Mouse (Mus musculus): ENCODE measurements around the gene Zfp937. TPM values are rescaled to one million over a fixed set of nuclear protein-coding genes. Genes with fewer than 3 reads are reported as not detected.
"Not testable (repeated sequence)": the region's sequence is repeated elsewhere in the genome, so short reads cannot be mapped to it uniquely, and the experiment has no call there.

The Zfp937 gene
- polyA plus RNA-seq (2012; ENCODE audit: insufficient read depth, insufficient read length, low replicate concordance, missing spikeins) = not detected in 2 replicates

DNA sequence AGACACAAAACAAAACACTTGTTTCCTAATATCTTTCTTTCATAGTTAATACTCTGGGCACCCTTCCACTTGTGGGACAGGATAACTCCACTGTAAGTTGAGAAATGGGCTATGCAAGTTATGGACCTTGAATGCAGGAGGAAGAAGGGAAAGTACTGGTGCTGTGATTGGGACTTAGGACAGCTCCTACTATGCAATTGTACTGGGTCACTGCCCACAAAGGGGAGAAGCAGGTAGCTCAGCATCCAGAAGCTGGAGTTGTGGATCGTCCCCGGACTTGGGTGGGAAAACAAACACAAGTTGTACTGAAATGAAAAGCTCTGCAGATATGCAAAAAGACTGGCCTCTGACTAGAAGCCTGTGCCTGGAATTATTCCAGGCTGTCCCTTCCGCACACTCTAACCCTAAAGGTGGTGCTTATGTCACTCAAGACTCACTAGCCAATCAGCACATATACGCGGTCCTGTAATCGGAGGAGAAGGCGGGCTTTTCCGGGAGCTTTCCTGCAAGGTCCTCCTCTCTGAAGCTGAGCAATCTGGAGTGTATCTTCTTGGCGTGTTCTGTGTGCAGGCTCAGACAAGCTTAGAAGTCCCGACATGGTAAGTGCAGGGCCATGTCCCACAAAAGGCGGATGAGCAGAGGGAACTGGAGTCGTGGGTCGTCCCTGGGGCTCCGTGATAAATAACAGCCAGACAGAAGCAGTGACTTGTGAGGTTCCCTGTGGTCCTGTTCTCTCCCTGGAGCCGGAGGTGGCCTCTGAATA lies at the start of gene Zfp937:
Zfp937 (plus strand) TSS at position 474 of the 763 bp plus-strand sequence.
- H3K4me3 ChIP-seq (ENCODE audit: insufficient read depth, low read depth, low read length) = peak within 1 kb of the TSS; percentile 53
- H3K27ac ChIP-seq (ENCODE audit: insufficient read depth, low read depth, low read length); H3K4me1 ChIP-seq (ENCODE audit: control insufficient read depth, insufficient read depth, low read length): not testable (repeated sequence)
- WGBS = under 1% methylated on average over 15 of the region's 15 CpGs

DNA sequence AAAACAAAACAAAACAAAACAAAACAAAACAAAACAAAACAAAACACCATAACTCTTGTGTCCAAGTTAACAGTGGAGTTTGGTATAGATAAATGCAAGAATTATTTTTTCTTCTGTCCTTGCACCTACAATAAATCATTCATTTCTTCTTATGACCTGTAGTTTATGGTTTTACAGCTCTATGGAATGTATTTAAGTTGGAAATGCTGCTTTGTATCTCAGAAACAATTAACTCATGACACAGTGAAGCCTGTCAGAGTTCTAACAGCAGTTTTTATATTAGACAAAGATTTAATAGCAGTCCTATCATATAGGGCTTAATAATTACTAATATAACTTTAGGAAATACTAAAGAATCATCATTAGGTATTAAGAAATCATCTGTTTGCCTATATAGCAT lies 44.0 kb upstream of the Zfp937 start:
- Histone ChIP-seq H3K4me3 (ENCODE audit: insufficient read depth, low read depth, low read length) (no peak overlapping the region), H3K27ac (ENCODE audit: insufficient read depth, low read depth, low read length) (no peak overlapping the region), H3K4me1 (ENCODE audit: control insufficient read depth, insufficient read depth, low read length) (no peaks in the 10 kb centered on the region)
- TF ChIP-seq POLR2A (IDR thresholded peaks at IDR 0.05; ENCODE audit: insufficient read depth, low read depth, low read length) = no peak
- no peak for TF ChIP-seq CTCF (IDR thresholded peaks at IDR 0.05; ENCODE audit: insufficient read depth, low read depth, low read length)

DNA sequence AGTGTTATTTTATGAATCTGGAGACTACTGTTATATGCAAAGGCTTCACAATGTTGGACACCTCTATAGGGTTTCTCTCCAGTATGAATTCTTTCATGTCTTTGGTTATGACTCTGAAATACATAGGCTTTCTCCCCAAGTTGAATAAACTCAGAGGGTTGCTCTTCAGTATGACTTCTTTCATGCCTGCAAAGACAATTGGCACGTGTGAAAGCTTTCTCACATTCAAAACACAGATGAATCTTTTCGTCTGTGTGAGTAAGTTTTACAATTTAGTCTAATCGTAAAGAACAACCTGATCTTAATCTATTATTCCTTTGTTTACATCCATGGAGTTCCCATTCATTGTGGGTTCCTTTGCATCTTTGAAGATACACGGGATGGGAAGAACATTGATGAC lies 38.3 kb upstream of the Zfp937 start, which contains the start of gene Gm10770:
Gm10770 (minus strand) TSS at position 101 of the 400 bp plus-strand sequence.
- H3K27ac ChIP-seq (ENCODE audit: insufficient read depth, low read depth, low read length); H3K4me3 ChIP-seq (ENCODE audit: insufficient read depth, low read depth, low read length); H3K4me1 ChIP-seq (ENCODE audit: control insufficient read depth, insufficient read depth, low read length): not testable (repeated sequence)
- 78% methylated on average over 4 of the region's 4 CpGs for WGBS

DNA sequence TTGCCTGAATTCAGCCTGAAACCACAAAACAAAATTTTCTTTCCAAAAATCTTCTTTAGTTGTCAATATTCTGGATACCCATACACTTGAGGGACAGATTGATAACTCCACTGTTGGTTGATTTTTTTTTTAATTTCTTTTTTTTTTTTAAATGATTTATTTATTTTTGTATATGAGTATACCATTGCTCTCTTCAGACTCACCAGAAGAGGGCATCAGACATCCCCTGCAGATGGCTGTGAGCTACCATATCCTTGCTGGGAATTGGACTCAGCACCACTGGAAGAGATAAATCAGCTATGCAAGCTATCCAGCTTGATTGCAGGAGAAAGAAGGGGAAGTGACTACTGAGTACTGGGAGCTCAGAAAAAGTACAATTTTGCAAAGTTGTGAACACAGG lies 36.8 kb upstream of the Zfp937 start:
- H3K4me3 ChIP-seq (ENCODE audit: insufficient read depth, low read depth, low read length); H3K27ac ChIP-seq (ENCODE audit: insufficient read depth, low read depth, low read length); H3K4me1 ChIP-seq (ENCODE audit: control insufficient read depth, insufficient read depth, low read length): not testable (repeated sequence)

DNA sequence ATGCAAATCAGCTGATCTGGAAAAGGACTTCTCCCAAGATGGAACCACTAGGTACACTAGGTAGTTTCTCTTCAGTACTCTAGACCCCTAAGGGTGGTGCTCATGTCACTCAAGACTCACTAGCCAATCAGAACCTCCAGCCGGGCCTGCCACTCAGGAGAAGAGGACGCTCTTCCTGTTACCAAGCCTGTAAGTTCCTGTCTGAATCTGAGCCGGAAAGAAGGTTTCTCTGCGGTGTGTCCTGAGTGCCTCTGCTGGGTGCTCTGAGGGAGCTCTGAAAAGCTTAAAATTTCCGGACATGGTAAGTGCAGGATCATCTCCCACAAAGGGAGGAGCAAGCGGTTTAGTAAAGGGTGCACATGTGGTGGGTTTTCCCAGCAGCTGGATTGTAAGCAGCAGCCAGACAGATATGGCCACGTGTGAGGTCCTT lies 36.3 kb upstream of the Zfp937 start, which contains the start of gene Gm14139:
Gm14139 (plus strand) TSS at position 186 of the 430 bp plus-strand sequence.
- H3K4me3 ChIP-seq (ENCODE audit: insufficient read depth, low read depth, low read length); H3K4me1 ChIP-seq (ENCODE audit: control insufficient read depth, insufficient read depth, low read length): not testable (repeated sequence)
- WGBS = 82% methylated on average over 7 of the region's 7 CpGs

DNA sequence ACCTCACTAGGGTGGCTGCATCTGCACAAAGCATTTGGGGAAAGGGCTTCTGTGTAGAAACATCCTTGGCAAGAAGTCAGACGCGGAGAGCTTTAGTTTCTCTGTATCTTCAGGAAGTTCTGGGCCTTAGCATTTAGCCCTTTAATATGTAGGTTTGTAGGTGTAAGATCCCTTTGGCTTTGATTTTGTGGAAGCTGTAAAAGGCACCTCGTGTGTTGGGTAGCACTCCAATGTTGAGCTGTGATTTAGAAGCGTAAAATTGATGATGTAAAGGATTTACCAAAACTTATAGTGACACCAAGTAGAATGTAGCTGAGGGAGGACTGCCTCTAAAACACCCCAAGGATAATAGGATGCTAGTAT lies 471 bp downstream of the Zfp937 start:
- WGBS = 11% methylated on average over 4 of the region's 4 CpGs
- H3K4me1 ChIP-seq (ENCODE audit: control insufficient read depth, insufficient read depth, low read length); H3K27ac ChIP-seq (ENCODE audit: insufficient read depth, low read depth, low read length): not testable (repeated sequence)
- H3K4me3 ChIP-seq (ENCODE audit: insufficient read depth, low read depth, low read length) = peak overlapping the region; percentile 53

More for the DNA sequence above, 36.3 kb upstream of the Zfp937 start, which contains the start of gene Gm14139:
- not testable (repeated sequence) for H3K27ac ChIP-seq (ENCODE audit: insufficient read depth, low read depth, low read length)

DNA sequence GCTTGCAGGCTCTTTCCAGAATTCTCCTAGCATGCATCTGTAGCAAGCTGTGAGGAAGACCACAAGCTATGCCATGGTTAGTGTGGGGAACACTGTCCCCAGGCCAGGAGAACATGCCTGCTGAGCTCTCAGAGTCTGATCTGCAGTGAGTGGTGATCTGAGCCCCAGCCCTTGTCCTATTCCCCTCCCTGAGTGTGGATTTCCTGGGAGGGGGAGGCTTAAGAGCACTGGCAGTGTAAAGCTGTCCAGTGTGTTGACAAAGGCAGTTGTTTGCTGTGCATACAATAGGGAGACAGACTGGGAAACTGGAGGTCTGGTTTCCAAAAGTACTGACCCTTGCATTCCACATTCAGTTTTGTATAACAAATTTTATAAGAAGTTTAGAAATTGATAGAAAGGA lies 5.4 kb downstream of the Zfp937 start:
- H3K4me3 ChIP-seq (ENCODE audit: insufficient read depth, low read depth, low read length); H3K27ac ChIP-seq (ENCODE audit: insufficient read depth, low read depth, low read length); H3K4me1 ChIP-seq (ENCODE audit: control insufficient read depth, insufficient read depth, low read length): not testable (repeated sequence)

DNA sequence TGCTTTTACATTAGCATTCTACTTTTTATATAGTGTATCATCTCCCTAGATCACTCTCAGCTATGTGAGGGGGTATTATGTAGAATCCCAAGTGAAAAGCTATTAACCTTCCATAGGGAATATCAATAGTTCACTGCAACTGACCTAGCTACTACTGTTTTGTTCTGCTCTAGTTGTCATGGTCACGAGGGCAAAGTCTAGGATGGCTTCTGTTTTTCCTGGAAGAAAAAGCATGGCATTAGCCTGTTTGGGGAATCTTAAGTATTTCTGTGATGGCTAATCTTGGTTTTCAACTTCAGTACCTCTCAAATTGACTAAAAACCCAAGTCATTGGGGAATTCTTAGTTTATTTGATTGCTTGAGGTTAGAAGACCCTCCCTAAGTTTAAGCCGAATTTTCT lies 25.3 kb downstream of the Zfp937 start:
- Histone ChIP-seq H3K4me3 (ENCODE audit: insufficient read depth, low read depth, low read length) (no peak overlapping the region), H3K27ac (ENCODE audit: insufficient read depth, low read depth, low read length) (no peak overlapping the region), H3K4me1 (ENCODE audit: control insufficient read depth, insufficient read depth, low read length) (no peaks in the 10 kb centered on the region)
- WGBS = 93% methylated on average over 2 of the region's 2 CpGs
- TF ChIP-seq POLR2A (IDR thresholded peaks at IDR 0.05; ENCODE audit: insufficient read depth, low read depth, low read length) (no peak), CTCF (IDR thresholded peaks at IDR 0.05; ENCODE audit: insufficient read depth, low read depth, low read length) (no peak)

DNA sequence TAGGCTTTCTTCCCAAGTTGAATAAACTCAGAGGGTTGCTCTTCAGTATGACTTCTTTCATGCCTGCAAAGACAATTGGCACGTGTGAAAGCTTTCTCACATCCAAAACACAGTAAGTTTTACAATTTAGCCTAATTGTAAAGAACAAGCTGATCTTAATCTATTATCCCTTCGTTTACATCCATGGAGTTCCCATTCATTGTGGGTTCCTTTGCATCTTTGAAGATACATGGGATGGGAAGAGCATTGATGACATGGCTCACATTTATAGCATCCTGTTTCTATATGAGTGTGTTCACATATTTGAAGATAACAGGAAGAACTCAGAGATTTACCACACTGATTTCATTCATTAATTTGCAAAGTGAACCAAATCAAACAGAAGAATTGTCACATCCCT lies 37.6 kb downstream of the Zfp937 start, which contains the start of gene Gm21994:
Gm21994 (minus strand) TSS at position 101 of the 400 bp plus-strand sequence.
- H3K27ac ChIP-seq (ENCODE audit: insufficient read depth, low read depth, low read length); H3K4me3 ChIP-seq (ENCODE audit: insufficient read depth, low read depth, low read length); H3K4me1 ChIP-seq (ENCODE audit: control insufficient read depth, insufficient read depth, low read length): not testable (repeated sequence)
- 55% methylated on average over 2 of the region's 2 CpGs for WGBS

DNA sequence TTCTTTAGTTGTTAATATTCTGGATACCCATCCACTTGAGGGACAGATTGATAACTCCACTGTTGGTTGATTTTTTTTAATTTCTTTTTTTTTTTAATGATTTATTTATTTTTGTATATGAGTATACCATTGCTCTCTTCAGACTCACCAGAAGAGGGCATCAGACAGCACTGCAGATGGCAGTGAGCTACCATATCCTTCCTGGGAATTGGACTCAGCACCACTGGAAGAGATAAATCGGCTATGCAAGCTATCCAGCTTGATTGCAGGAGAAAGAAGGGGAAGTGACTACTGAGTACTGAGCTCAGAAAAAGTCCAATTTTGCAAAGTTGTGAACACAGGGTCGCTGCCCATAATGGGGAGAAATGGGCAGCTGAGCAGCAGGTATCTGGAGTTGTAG lies 39.0 kb downstream of the Zfp937 start:
- not testable (repeated sequence) for H3K4me1 ChIP-seq (ENCODE audit: control insufficient read depth, insufficient read depth, low read length); H3K27ac ChIP-seq (ENCODE audit: insufficient read depth, low read depth, low read length); H3K4me3 ChIP-seq (ENCODE audit: insufficient read depth, low read depth, low read length)
- WGBS = 77% methylated on average over 2 of the region's 2 CpGs

DNA sequence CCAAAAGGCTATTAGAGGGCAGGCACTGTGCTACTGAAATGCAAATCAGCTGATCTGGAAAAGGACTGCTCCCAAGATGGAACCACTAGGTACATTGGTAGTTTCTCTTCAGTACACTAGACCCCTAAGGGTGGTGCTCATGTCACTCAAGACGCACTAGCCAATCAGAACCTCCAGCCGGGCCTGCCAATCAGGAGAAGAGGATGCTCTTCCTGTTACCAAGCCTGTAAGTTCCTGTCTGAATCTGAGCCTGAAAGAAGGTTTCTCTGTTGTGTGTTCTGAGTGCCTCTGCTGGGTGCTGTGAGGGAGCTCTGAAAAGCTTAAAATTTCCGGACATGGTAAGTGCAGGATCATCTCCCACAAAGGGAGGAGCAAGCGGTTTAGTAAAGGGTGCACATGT lies 39.4 kb downstream of the Zfp937 start, which contains the start of gene Gm14124:
Gm14124 (plus strand) TSS at position 227 of the 400 bp plus-strand sequence.
- not testable (repeated sequence) for H3K4me3 ChIP-seq (ENCODE audit: insufficient read depth, low read depth, low read length); H3K27ac ChIP-seq (ENCODE audit: insufficient read depth, low read depth, low read length); H3K4me1 ChIP-seq (ENCODE audit: control insufficient read depth, insufficient read depth, low read length)
- whole genome bisulfite sequencing = 74% methylated on average over 4 of the region's 4 CpGs

Other genes with a start within 250 kb of the Zfp937 start
- gene Zfp120, start 81.4 kb upstream of the Zfp937 start, polyA plus RNA-seq (2012; ENCODE audit: insufficient read depth, insufficient read length, low replicate concordance, missing spikeins) = not detected in 2 replicates
- gene Gm10770, start 38.4 kb upstream of the Zfp937 start, polyA plus RNA-seq (2012; ENCODE audit: insufficient read depth, insufficient read length, low replicate concordance, missing spikeins) = not detected in 2 replicates
- not detected in 2 replicates for gene Gm14139, start 36.3 kb upstream of the Zfp937 start, polyA plus RNA-seq (2012; ENCODE audit: insufficient read depth, insufficient read length, low replicate concordance, missing spikeins)
- gene Gm21994, start 37.5 kb downstream of the Zfp937 start, polyA plus RNA-seq (2012; ENCODE audit: insufficient read depth, insufficient read length, low replicate concordance, missing spikeins) = not detected in 2 replicates
- not detected in 2 replicates for gene Gm14124, start 39.4 kb downstream of the Zfp937 start, polyA plus RNA-seq (2012; ENCODE audit: insufficient read depth, insufficient read length, low replicate concordance, missing spikeins)
- not detected in 2 replicates for gene Gm10130, start 105.6 kb downstream of the Zfp937 start, polyA plus RNA-seq (2012; ENCODE audit: insufficient read depth, insufficient read length, low replicate concordance, missing spikeins)
- gene 3300002I08Rik, start 144.7 kb downstream of the Zfp937 start, polyA plus RNA-seq (2012; ENCODE audit: insufficient read depth, insufficient read length, low replicate concordance, missing spikeins) = not detected in 2 replicates
- gene Zfp442, start 233.4 kb downstream of the Zfp937 start, polyA plus RNA-seq (2012; ENCODE audit: insufficient read depth, insufficient read length, low replicate concordance, missing spikeins) = not detected in 2 replicates

All from olfactory bulb, adult 2 months (tissue).